Comparison of ENCODE assay signal across 7 mouse cellular contexts in genomic region chr11:69997070-69997509, GRCm38 (mm10). TPM values are rescaled to one million over a fixed set of nuclear protein-coding genes. Genes with fewer than 3 reads are reported as not detected.
DNase-seq lines count a peak whose midpoint lies in the region; ATAC-seq and TF ChIP-seq lines count a peak whose summit lies in the region.

No protein-coding gene starts in this region.

- no peaks in the 10 kb centered on the region for H3K27me3 ChIP-seq in intestine, embryonic 15.5 days (replicated peaks)
- H3K27me3 ChIP-seq in limb, embryonic 13.5 days: no peaks in the 10 kb centered on the region
- no peaks in the 10 kb centered on the region for H3K27me3 ChIP-seq in midbrain, embryonic 13.5 days
- H3K27me3 ChIP-seq in spleen, adult 2 months (ENCODE audit: control insufficient read depth, insufficient read depth, low read length): no peaks in the 10 kb centered on the region

- peak overlapping the region; percentile 96 for H3K27ac ChIP-seq in intestine, embryonic 15.5 days
- peak overlapping the region; percentile 98 for H3K27ac ChIP-seq in limb, embryonic 13.5 days
- H3K27ac ChIP-seq in midbrain, embryonic 13.5 days: peak overlapping the region; percentile 91
- peak overlapping the region; percentile 98 for H3K27ac ChIP-seq in spleen, adult 2 months (ENCODE audit: insufficient read depth, low read length)

- TF ChIP-seq CTCF in spleen, adult 2 months (IDR thresholded peaks at IDR 0.05; ENCODE audit: extremely low read depth, insufficient read depth, insufficient read length, insufficient replicate concordance): no peak

- peaks cover 24% of the 10 kb centered on the region for H3K36me3 ChIP-seq in intestine, embryonic 15.5 days
- peaks cover 44% of the 10 kb centered on the region for H3K36me3 ChIP-seq in limb, embryonic 13.5 days
- peaks cover 36% of the 10 kb centered on the region for H3K36me3 ChIP-seq in midbrain, embryonic 13.5 days
- peaks cover 30% of the 10 kb centered on the region for H3K36me3 ChIP-seq in spleen, adult 2 months (ENCODE audit: control insufficient read depth, insufficient read depth, low read length)

- H3K4me1 ChIP-seq in intestine, embryonic 15.5 days (replicated peaks): peaks cover 32% of the 10 kb centered on the region
- peaks cover 51% of the 10 kb centered on the region for H3K4me1 ChIP-seq in limb, embryonic 13.5 days
- peaks cover 60% of the 10 kb centered on the region for H3K4me1 ChIP-seq in midbrain, embryonic 13.5 days (replicated peaks)
- peaks cover 14% of the 10 kb centered on the region; the same call in 1 of the 2 replicates for H3K4me1 ChIP-seq in spleen, adult 2 months (ENCODE audit: control insufficient read depth, insufficient read depth, insufficient read length)

- H3K9ac ChIP-seq in intestine, embryonic 15.5 days: peak overlapping the region; percentile 90
- H3K9ac ChIP-seq in limb, embryonic 13.5 days: peak overlapping the region; percentile 98
- H3K9ac ChIP-seq in midbrain, embryonic 13.5 days (replicated peaks): peak overlapping the region; percentile 88

- ATAC-seq in intestine, embryonic 15.5 days: peak; percentile 66
- peak; percentile 37 for ATAC-seq in limb, embryonic 13.5 days (ENCODE audit: low FRiP score, low read depth)
- peak; percentile 19; the same call in 1 of the 2 replicates for ATAC-seq in midbrain, embryonic 13.5 days

- peak overlapping the region; percentile 60 for H3K4me2 ChIP-seq in intestine, embryonic 15.5 days (replicated peaks)
- peak overlapping the region; percentile 62 for H3K4me2 ChIP-seq in limb, embryonic 13.5 days (replicated peaks)
- H3K4me2 ChIP-seq in midbrain, embryonic 13.5 days (replicated peaks): peak overlapping the region; percentile 76

- WGBS in intestine, embryonic 15.5 days: 2% methylated on average over 40 of the region's 44 CpGs
- 0% methylated on average over 19 of the region's 44 CpGs for WGBS in limb, embryonic 13.5 days
- WGBS in midbrain, embryonic 13.5 days: under 1% methylated on average over 40 of the region's 44 CpGs
- 2% methylated on average over 42 of the region's 44 CpGs for WGBS in spleen, adult 2 months

- H3K9me3 ChIP-seq in intestine, embryonic 15.5 days: no peaks in the 10 kb centered on the region
- H3K9me3 ChIP-seq in limb, embryonic 13.5 days: no peaks in the 10 kb centered on the region
- H3K9me3 ChIP-seq in midbrain, embryonic 13.5 days: peaks cover 3% of the 10 kb centered on the region; the same call in 1 of the 2 replicates

- TF ChIP-seq POLR2A in spleen, adult 2 months (IDR thresholded peaks at IDR 0.05; ENCODE audit: low read depth, low read length): peak; percentile 76

- DNase-seq in adipocyte (ENCODE audit: low spot score): peak; percentile 81
- peak; percentile 60 to 80 for DNase-seq in cerebellum, postnatal 4 days (ENCODE audit: low spot score in 2 of 2)
- peak; percentile 94 for DNase-seq in gastrocnemius, postnatal 25 days
- DNase-seq in spleen, adult 2 months (ENCODE audit: low read depth in 1 of 2, low spot score in 2 of 2): peak in 1 of 2 experiments; percentile 91

- peak overlapping the region; percentile 94 for H3K4me3 ChIP-seq in intestine, embryonic 15.5 days (replicated peaks)
- H3K4me3 ChIP-seq in limb, embryonic 13.5 days: peak overlapping the region; percentile 98
- peak overlapping the region; percentile 91 for H3K4me3 ChIP-seq in midbrain, embryonic 13.5 days (replicated peaks)
- H3K4me3 ChIP-seq in spleen, adult 2 months (ENCODE audit: extremely low read depth, insufficient read depth, insufficient read length): peak overlapping the region; percentile 91

RNA-seq across cellular contexts. Expression of gene Phf23, which starts 1.5 kb away (rescaled TPM):
- 10 to 100 TPM; 15.0 to 16.1 TPM for total RNA-seq in gastrocnemius, postnatal 25 days (2021)
- polyA plus RNA-seq in intestine, embryonic 15.5 days (2015; fragmentation: Nextera tagmentation; extraction: Ambion mirVana): 58.6 and 61.3 TPM in 2 replicates
- polyA plus RNA-seq in limb, embryonic 13.5 days (2015; fragmentation: Nextera tagmentation; extraction: Ambion mirVana): 95.9 and 101 TPM in 2 replicates
- polyA plus RNA-seq in midbrain, embryonic 13.5 days (2015; fragmentation: Nextera tagmentation; extraction: Ambion mirVana): 74.2 and 82.2 TPM in 2 replicates
- polyA plus RNA-seq in spleen, adult 2 months (2012; rRNA removed): 13.8 and 21.4 TPM in 2 replicates

RNA-seq across cellular contexts. Expression of gene Dvl2, which starts 3.3 kb away (rescaled TPM):
- total RNA-seq in gastrocnemius, postnatal 25 days (2021): 1 to 10 TPM; 3.7 to 4.1 TPM
- polyA plus RNA-seq in intestine, embryonic 15.5 days (2015; fragmentation: Nextera tagmentation; extraction: Ambion mirVana): 30.5 and 31.8 TPM in 2 replicates
- 54.3 and 59.8 TPM in 2 replicates for polyA plus RNA-seq in limb, embryonic 13.5 days (2015; fragmentation: Nextera tagmentation; extraction: Ambion mirVana)
- 27.6 and 35.4 TPM in 2 replicates for polyA plus RNA-seq in midbrain, embryonic 13.5 days (2015; fragmentation: Nextera tagmentation; extraction: Ambion mirVana)
- 21.4 and 22.3 TPM in 2 replicates for polyA plus RNA-seq in spleen, adult 2 months (2012; rRNA removed)

RNA-seq across cellular contexts. Expression of gene Gabarap, which starts 6.1 kb away (rescaled TPM):
- total RNA-seq in gastrocnemius, postnatal 25 days (2021): 100 to 1,000 TPM; 148 to 170 TPM
- 529 and 559 TPM in 2 replicates for polyA plus RNA-seq in intestine, embryonic 15.5 days (2015; fragmentation: Nextera tagmentation; extraction: Ambion mirVana)
- 499 and 506 TPM in 2 replicates for polyA plus RNA-seq in limb, embryonic 13.5 days (2015; fragmentation: Nextera tagmentation; extraction: Ambion mirVana)
- polyA plus RNA-seq in midbrain, embryonic 13.5 days (2015; fragmentation: Nextera tagmentation; extraction: Ambion mirVana): 611 and 625 TPM in 2 replicates
- polyA plus RNA-seq in spleen, adult 2 months (2012; rRNA removed): 235 and 251 TPM in 2 replicates

RNA-seq across cellular contexts. Expression of gene Elp5, which starts 14.8 kb away (rescaled TPM):
- 10 to 100 TPM; 37.0 to 44.2 TPM for total RNA-seq in gastrocnemius, postnatal 25 days (2021)
- 102 and 105 TPM in 2 replicates for polyA plus RNA-seq in intestine, embryonic 15.5 days (2015; fragmentation: Nextera tagmentation; extraction: Ambion mirVana)
- 126 and 134 TPM in 2 replicates for polyA plus RNA-seq in limb, embryonic 13.5 days (2015; fragmentation: Nextera tagmentation; extraction: Ambion mirVana)
- 156 and 158 TPM in 2 replicates for polyA plus RNA-seq in midbrain, embryonic 13.5 days (2015; fragmentation: Nextera tagmentation; extraction: Ambion mirVana)
- 32.5 and 33.3 TPM in 2 replicates for polyA plus RNA-seq in spleen, adult 2 months (2012; rRNA removed)

RNA-seq across cellular contexts. Expression of gene Ctdnep1, which starts 16.1 kb away (rescaled TPM):
- 100 to 1,000 TPM; 195 to 205 TPM for total RNA-seq in gastrocnemius, postnatal 25 days (2021)
- polyA plus RNA-seq in intestine, embryonic 15.5 days (2015; fragmentation: Nextera tagmentation; extraction: Ambion mirVana): 23.2 and 26.3 TPM in 2 replicates
- 30.8 and 31.2 TPM in 2 replicates for polyA plus RNA-seq in limb, embryonic 13.5 days (2015; fragmentation: Nextera tagmentation; extraction: Ambion mirVana)
- polyA plus RNA-seq in midbrain, embryonic 13.5 days (2015; fragmentation: Nextera tagmentation; extraction: Ambion mirVana): 22.9 and 23.8 TPM in 2 replicates
- polyA plus RNA-seq in spleen, adult 2 months (2012; rRNA removed): 75.8 and 87.9 TPM in 2 replicates
